Mouse (Mus musculus) forebrain, postnatal 0 days (tissue): ENCODE results near the gene Elmo1. TPM values are rescaled to one million over a fixed set of nuclear protein-coding genes. Genes with fewer than 3 reads are reported as not detected.
A peak's percentile ranks its signal among the peaks of the same experiment; 100 is the strongest.

Experiments
- ATAC-seq: fragments of 200-750 bp; cut with Nextera tagmentation; 2 replicates; pipeline ENCODE4 v1.8.0; 2017; ENCODE audit warnings: mild to moderate bottlenecking, moderate library complexity
- DNase-seq: peaks from one replicate; pipeline ENCODE4 v3.0.0-alpha.2; 2015
- H3K27ac ChIP-seq: fragments of 300-500 bp; sonication (generic); 2 replicates; pipeline ENCODE4 v1.5.1; 2014; ENCODE audit warnings: low read depth, mild to moderate bottlenecking, antibody characterized with exemption, low read length, moderate library complexity, mixed read lengths
- H3K27me3 ChIP-seq: fragments of 300-500 bp; sonication (generic); 2 replicates; pipeline ENCODE4 v1.6.1; 2014; ENCODE audit warnings: mild to moderate bottlenecking, low read length, mixed read lengths; ENCODE audit not compliant: insufficient read depth
- H3K36me3 ChIP-seq: fragments of 300-500 bp; sonication (generic); 2 replicates; pipeline ENCODE4 v1.6.1; 2014; ENCODE audit warnings: mild to moderate bottlenecking, moderate library complexity; ENCODE audit not compliant: insufficient read depth
- H3K4me1 ChIP-seq: fragments of 300-500 bp; sonication (generic); 2 replicates; pipeline ENCODE4 v1.6.1; 2014; ENCODE audit warnings: antibody characterized with exemption; ENCODE audit not compliant: insufficient read depth
- H3K4me2 ChIP-seq: fragments of 300-500 bp; sonication (generic); 2 replicates; pipeline ENCODE4 v1.6.1; 2014; ENCODE audit warnings: low read depth, mild to moderate bottlenecking, moderate library complexity
- H3K4me3 ChIP-seq: fragments of 300-500 bp; sonication (generic); 2 replicates; pipeline ENCODE4 v1.5.1; 2014; ENCODE audit warnings: low read depth, low read length, mixed read lengths
- H3K9ac ChIP-seq: fragments of 300-500 bp; sonication (generic); 2 replicates; pipeline ENCODE4 v1.6.1; 2014; ENCODE audit warnings: mild to moderate bottlenecking
- H3K9me3 ChIP-seq: fragments of 300-500 bp; sonication (generic); 2 replicates; pipeline ENCODE4 v1.6.1; 2016; ENCODE audit warnings: low read length
- CTCF ChIP-seq: sonication (generic); IDR thresholded peaks from 2 replicates; pipeline ENCODE4 v1.5.1; 2016; ENCODE audit warnings: antibody characterized with exemption, control low read depth, low read depth
- WGBS: fragments of 180-500 bp; shearing (Covaris S2); extraction: QIAGEN DNeasy Blood & Tissue Kit; methylation state at CpG from one replicate; pipeline ENCODE4 v1.1.7; 2014; 5-methylcytosine and 5-hydroxymethylcytosine counted together
- polyA plus RNA-seq: library from polyadenylated mRNA; unstranded; fragments of >200 nt; fragmentation: Nextera tagmentation; extraction: Ambion mirVana; gene quantifications from 2 replicates; pipeline ENCODE4 v1.2.1, GENCODE M21; 2015
- total RNA-seq: library from RNA; depleted of rRNA; stranded (reverse); fragments of >200 nt; gene quantifications from 2 replicates; pipeline ENCODE4 v1.2.3, GENCODE M21; 2014

Gene Elmo1
- total and polyA plus RNA-seq, 2 experiments from 2014 or later = 30.9 to 33.5 TPM

- Histone ChIP-seq H3K4me2 (no peak overlapping the region), H3K4me1 (no peaks in the 10 kb centered on the region; the same call in 1 of the 2 replicates), H3K27ac (no peak overlapping the region), H3K27me3 (no peaks in the 10 kb centered on the region), H3K36me3 (no peaks in the 10 kb centered on the region), H3K9ac (no peak overlapping the region), H3K9me3 (no peaks in the 10 kb centered on the region), H3K4me3 (no peak overlapping the region)
- TF ChIP-seq CTCF = no peak
- DNase-seq = no peak
- ATAC-seq = no peak
- WGBS = 27% methylated on average over 7 of the region's 7 CpGs
Observed at GRCm38 (mm10) chr13:20450831-20451353, 360.5 kb downstream of the Elmo1 start.

GRCm38 (mm10) chr13:20454357-20454756 lies 364.0 kb downstream of the Elmo1 start:
- Histone ChIP-seq H3K4me3 (no peak overlapping the region), H3K4me1 (no peaks in the 10 kb centered on the region; the same call in 1 of the 2 replicates), H3K36me3 (no peaks in the 10 kb centered on the region), H3K27ac (no peak overlapping the region), H3K27me3 (no peaks in the 10 kb centered on the region), H3K4me2 (no peak overlapping the region), H3K9me3 (no peaks in the 10 kb centered on the region), H3K9ac (no peak overlapping the region)
- WGBS = 22% methylated on average over 1 of the region's 1 CpGs
- TF ChIP-seq CTCF = no peak
- ATAC-seq (peak; percentile 83), DNase-seq (peak; percentile 40)

GRCm38 (mm10) chr13:20460096-20460495 lies 369.7 kb downstream of the Elmo1 start:
- no peak for ATAC-seq
- H3K27ac ChIP-seq = no peak overlapping the region
- no peak for TF ChIP-seq CTCF
- H3K4me1 ChIP-seq = no peaks in the 10 kb centered on the region; the same call in 1 of the 2 replicates
- no peaks in the 10 kb centered on the region for H3K9me3 ChIP-seq
- WGBS = 77% methylated on average over 6 of the region's 6 CpGs
- H3K27me3 ChIP-seq = no peaks in the 10 kb centered on the region
- no peak overlapping the region for H3K4me3 ChIP-seq
- no peak for DNase-seq
- H3K36me3 ChIP-seq = no peaks in the 10 kb centered on the region
- no peak overlapping the region for H3K4me2 ChIP-seq
- H3K9ac ChIP-seq = no peak overlapping the region

GRCm38 (mm10) chr13:20461616-20462015 lies 371.2 kb downstream of the Elmo1 start:
- Histone ChIP-seq H3K27ac (no peak overlapping the region), H3K36me3 (no peaks in the 10 kb centered on the region), H3K4me2 (no peak overlapping the region), H3K9me3 (no peaks in the 10 kb centered on the region), H3K4me1 (no peaks in the 10 kb centered on the region), H3K9ac (no peak overlapping the region), H3K27me3 (no peaks in the 10 kb centered on the region), H3K4me3 (no peak overlapping the region)
- WGBS = 88% methylated on average over 3 of the region's 3 CpGs
- ATAC-seq = no peak
- no peak for TF ChIP-seq CTCF
- DNase-seq = no peak

GRCm38 (mm10) chr13:20464161-20464560 lies 373.8 kb downstream of the Elmo1 start:
- Histone ChIP-seq H3K27me3 (no peaks in the 10 kb centered on the region), H3K27ac (no peak overlapping the region), H3K9me3 (no peaks in the 10 kb centered on the region), H3K4me3 (no peak overlapping the region), H3K4me1 (no peaks in the 10 kb centered on the region), H3K36me3 (no peaks in the 10 kb centered on the region), H3K4me2 (no peak overlapping the region), H3K9ac (no peak overlapping the region)
- no peak for TF ChIP-seq CTCF
- ATAC-seq (no peak), DNase-seq (no peak)

- H3K4me3 ChIP-seq = no peak overlapping the region
- H3K9ac ChIP-seq = no peak overlapping the region
- H3K4me2 ChIP-seq = no peak overlapping the region
- 84% methylated on average over 1 of the region's 1 CpGs for WGBS
- H3K4me1 ChIP-seq = no peaks in the 10 kb centered on the region
- H3K27me3 ChIP-seq = no peaks in the 10 kb centered on the region
- H3K9me3 ChIP-seq = no peaks in the 10 kb centered on the region
- H3K27ac ChIP-seq = no peak overlapping the region
- no peaks in the 10 kb centered on the region for H3K36me3 ChIP-seq
- DNase-seq (peak; percentile 33), ATAC-seq (no peak)
- TF ChIP-seq CTCF = no peak
Observed at GRCm38 (mm10) chr13:20467381-20467780, 377.0 kb downstream of the Elmo1 start.

- Histone ChIP-seq H3K4me1 (0 out of 2 replicates have a peak, but pooled peaks cover 9% of the 10 kb centered on the region), H3K9me3 (no peaks in the 10 kb centered on the region), H3K27ac (peak overlapping the region; percentile 83), H3K27me3 (no peaks in the 10 kb centered on the region), H3K9ac (peak overlapping the region; percentile 57; the same call in 1 of the 2 replicates), H3K4me3 (peak overlapping the region; percentile 52), H3K36me3 (no peaks in the 10 kb centered on the region), H3K4me2 (peak overlapping the region; percentile 54)
- 2% methylated on average over 6 of the region's 6 CpGs for WGBS
- DNase-seq = peak; percentile 90
- TF ChIP-seq CTCF = peak; percentile 95
- ATAC-seq = peak; percentile 59
Observed at GRCm38 (mm10) chr13:20471732-20472131, 381.3 kb downstream of the Elmo1 start.
